Mouse (Mus musculus): ENCODE data around the gene Fam149b.
A peak's percentile ranks its signal among the peaks of the same experiment; 100 is the strongest.

- TF ChIP-seq CHD2 (IDR thresholded peaks at IDR 0.05; ENCODE audit: low read depth, low read length) (peak; percentile 65; the same call in 1 of the 2 replicates), MAFK (IDR thresholded peaks at IDR 0.05; ENCODE audit: insufficient read depth, low read depth, low read length) (no peak), ZC3H11A (IDR thresholded peaks at IDR 0.05; ENCODE audit: borderline replicate concordance, low read depth, low read length) (0 out of 2 replicates have a peak, but pooled peaks have one; percentile 3), ZNF384 (IDR thresholded peaks at IDR 0.05; ENCODE audit: low read depth, low read length) (no peak)
Observed at GRCm38 (mm10) chr14:20347991-20348541, at the start of gene Fam149b, which contains the start of gene Ecd.

All from ES-E14 (cell line).